Mouse (Mus musculus) small intestine, adult 2 months (tissue): ENCODE measurements around the gene Cd52.

ENCODE experiments used
- CTCF ChIP-seq: fragments of 200-500 bp; IDR thresholded peaks from 2 replicates; pipeline ENCODE4 v1.5.1; 2012; ENCODE audit warnings: low read depth, mild to moderate bottlenecking, control low read depth, inconsistent platforms, low read length, moderate library complexity, mixed read lengths; ENCODE audit not compliant: insufficient replicate concordance, insufficient read length; ENCODE audit errors: extremely low read depth
- POLR2A ChIP-seq: fragments of 200-500 bp; IDR thresholded peaks from 2 replicates; pipeline ENCODE4 v1.6.1; 2012; ENCODE audit warnings: low read depth, mild to moderate bottlenecking, control low read depth, inconsistent platforms, low read length, moderate library complexity

DNA sequence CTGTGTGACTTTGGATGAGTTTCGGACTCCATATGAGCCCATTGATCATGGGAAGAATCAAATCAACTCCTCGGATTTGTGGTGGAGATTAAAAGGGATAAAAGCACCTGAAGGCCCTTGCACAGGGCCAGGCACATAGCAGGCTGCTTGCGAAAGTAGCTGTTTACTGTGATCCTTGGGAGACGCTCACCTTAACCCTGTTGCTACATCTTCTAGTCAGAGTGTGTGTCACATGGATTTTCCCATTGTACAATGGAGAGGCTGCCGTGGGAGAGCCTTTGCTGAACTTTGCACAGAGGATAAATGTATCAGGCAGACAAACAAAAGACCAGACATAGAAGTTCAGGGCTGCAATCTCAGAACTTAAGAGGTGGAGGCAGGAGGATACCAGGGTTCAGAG, 43.0 kb downstream of the Cd52 start:
- no peak for TF ChIP-seq CTCF
- no peak for TF ChIP-seq POLR2A
